Mouse (Mus musculus) forebrain, postnatal 0 days (tissue): ENCODE measurements around the gene Fhad1. TPM values are rescaled to one million over a fixed set of nuclear protein-coding genes. Genes with fewer than 3 reads are reported as not detected.

Experiments used
- ATAC-seq: fragments of 200-750 bp; cut with Nextera tagmentation; 2 replicates; pipeline ENCODE4 v1.8.0; 2017; ENCODE audit warnings: mild to moderate bottlenecking, moderate library complexity
- DNase-seq: peaks from one replicate; pipeline ENCODE4 v3.0.0-alpha.2; 2015
- H3K27ac ChIP-seq: fragments of 300-500 bp; sonication (generic); 2 replicates; pipeline ENCODE4 v1.5.1; 2014; ENCODE audit warnings: low read depth, mild to moderate bottlenecking, antibody characterized with exemption, low read length, moderate library complexity, mixed read lengths
- H3K27me3 ChIP-seq: fragments of 300-500 bp; sonication (generic); 2 replicates; pipeline ENCODE4 v1.6.1; 2014; ENCODE audit warnings: mild to moderate bottlenecking, low read length, mixed read lengths; ENCODE audit not compliant: insufficient read depth
- H3K36me3 ChIP-seq: fragments of 300-500 bp; sonication (generic); 2 replicates; pipeline ENCODE4 v1.6.1; 2014; ENCODE audit warnings: mild to moderate bottlenecking, moderate library complexity; ENCODE audit not compliant: insufficient read depth
- H3K4me1 ChIP-seq: fragments of 300-500 bp; sonication (generic); 2 replicates; pipeline ENCODE4 v1.6.1; 2014; ENCODE audit warnings: antibody characterized with exemption; ENCODE audit not compliant: insufficient read depth
- H3K4me2 ChIP-seq: fragments of 300-500 bp; sonication (generic); 2 replicates; pipeline ENCODE4 v1.6.1; 2014; ENCODE audit warnings: low read depth, mild to moderate bottlenecking, moderate library complexity
- H3K4me3 ChIP-seq: fragments of 300-500 bp; sonication (generic); 2 replicates; pipeline ENCODE4 v1.5.1; 2014; ENCODE audit warnings: low read depth, low read length, mixed read lengths
- H3K9ac ChIP-seq: fragments of 300-500 bp; sonication (generic); 2 replicates; pipeline ENCODE4 v1.6.1; 2014; ENCODE audit warnings: mild to moderate bottlenecking
- H3K9me3 ChIP-seq: fragments of 300-500 bp; sonication (generic); 2 replicates; pipeline ENCODE4 v1.6.1; 2016; ENCODE audit warnings: low read length
- CTCF ChIP-seq: sonication (generic); IDR thresholded peaks from 2 replicates; pipeline ENCODE4 v1.5.1; 2016; ENCODE audit warnings: antibody characterized with exemption, control low read depth, low read depth
- WGBS: fragments of 180-500 bp; shearing (Covaris S2); extraction: QIAGEN DNeasy Blood & Tissue Kit; methylation state at CpG from one replicate; pipeline ENCODE4 v1.1.7; 2014; 5-methylcytosine and 5-hydroxymethylcytosine counted together
- polyA plus RNA-seq: library from polyadenylated mRNA; unstranded; fragments of >200 nt; fragmentation: Nextera tagmentation; extraction: Ambion mirVana; gene quantifications from 2 replicates; pipeline ENCODE4 v1.2.1, GENCODE M21; 2015
- total RNA-seq: library from RNA; depleted of rRNA; stranded (reverse); fragments of >200 nt; gene quantifications from 2 replicates; pipeline ENCODE4 v1.2.3, GENCODE M21; 2014

Gene Fhad1
- total and polyA plus RNA-seq, 2 experiments from 2014 or later, result 3.9 to 4.6 TPM

GRCm38 (mm10) chr4:141882858-141883257 is 132.0 kb downstream of the Fhad1 start:
- Histone ChIP-seq H3K4me2 (no peak overlapping the region), H3K36me3 (no peaks in the 10 kb centered on the region), H3K27me3 (no peaks in the 10 kb centered on the region), H3K9me3 (no peaks in the 10 kb centered on the region), H3K4me1 (no peaks in the 10 kb centered on the region), H3K9ac (no peak overlapping the region), H3K27ac (no peak overlapping the region), H3K4me3 (no peak overlapping the region)
- 88% methylated on average over 7 of the region's 7 CpGs for WGBS
- DNase-seq (no peak), ATAC-seq (no peak)
- TF ChIP-seq CTCF, result no peak

- Histone ChIP-seq H3K27me3 (no peaks in the 10 kb centered on the region), H3K27ac (no peak overlapping the region), H3K4me1 (no peaks in the 10 kb centered on the region), H3K4me2 (no peak overlapping the region), H3K36me3 (no peaks in the 10 kb centered on the region), H3K9ac (no peak overlapping the region), H3K4me3 (no peak overlapping the region), H3K9me3 (no peaks in the 10 kb centered on the region)
- no peak for TF ChIP-seq CTCF
- no peak for DNase-seq
- 75% methylated on average over 5 of the region's 5 CpGs for WGBS
- ATAC-seq, result no peak
These were observed 132.9 kb downstream of the Fhad1 start for GRCm38 (mm10) chr4:141881950-141882349.

GRCm38 (mm10) chr4:141881289-141881914 is 133.5 kb downstream of the Fhad1 start:
- H3K4me1 ChIP-seq, result no peaks in the 10 kb centered on the region
- DNase-seq, result no peak

GRCm38 (mm10) chr4:141879875-141880274 is 135.0 kb downstream of the Fhad1 start:
- H3K4me3 ChIP-seq, result no peak overlapping the region
- WGBS, result 79% methylated on average over 9 of the region's 9 CpGs
- ATAC-seq, result no peak

More at GRCm38 (mm10) chr4:141881289-141881914, 133.5 kb downstream of the Fhad1 start:
- H3K9me3 ChIP-seq, result no peaks in the 10 kb centered on the region
- WGBS, result 74% methylated on average over 10 of the region's 10 CpGs
- no peak overlapping the region for H3K4me3 ChIP-seq
- no peak for ATAC-seq
- no peak overlapping the region for H3K27ac ChIP-seq
- TF ChIP-seq CTCF, result no peak
- H3K27me3 ChIP-seq, result no peaks in the 10 kb centered on the region
- no peak overlapping the region for H3K4me2 ChIP-seq
- no peak overlapping the region for H3K9ac ChIP-seq
- no peaks in the 10 kb centered on the region for H3K36me3 ChIP-seq

GRCm38 (mm10) chr4:141879074-141879473 is 135.8 kb downstream of the Fhad1 start:
- H3K27ac ChIP-seq, result no peak overlapping the region
- peaks cover 8% of the 10 kb centered on the region for H3K4me1 ChIP-seq
- no peak for ATAC-seq
- H3K9ac ChIP-seq, result no peak overlapping the region
- H3K9me3 ChIP-seq, result no peaks in the 10 kb centered on the region
- H3K27me3 ChIP-seq, result no peaks in the 10 kb centered on the region
- H3K4me3 ChIP-seq, result no peak overlapping the region
- H3K36me3 ChIP-seq, result no peaks in the 10 kb centered on the region
- H3K4me2 ChIP-seq, result no peak overlapping the region
- 76% methylated on average over 4 of the region's 4 CpGs for WGBS
- no peak for TF ChIP-seq CTCF
- no peak for DNase-seq

More at GRCm38 (mm10) chr4:141879875-141880274, 135.0 kb downstream of the Fhad1 start:
- Histone ChIP-seq H3K27ac (no peak overlapping the region), H3K9ac (no peak overlapping the region), H3K9me3 (no peaks in the 10 kb centered on the region), H3K27me3 (no peaks in the 10 kb centered on the region), H3K4me1 (peaks cover 6% of the 10 kb centered on the region), H3K36me3 (no peaks in the 10 kb centered on the region), H3K4me2 (no peak overlapping the region)
- TF ChIP-seq CTCF, result no peak
- DNase-seq, result no peak

GRCm38 (mm10) chr4:141878621-141879020 is 136.3 kb downstream of the Fhad1 start:
- H3K27me3 ChIP-seq, result no peaks in the 10 kb centered on the region
- H3K9ac ChIP-seq, result no peak overlapping the region
- no peak overlapping the region for H3K27ac ChIP-seq
- H3K36me3 ChIP-seq, result no peaks in the 10 kb centered on the region
- peaks cover 9% of the 10 kb centered on the region for H3K4me1 ChIP-seq
- ATAC-seq (no peak), DNase-seq (no peak)
- H3K4me2 ChIP-seq, result no peak overlapping the region
- no peaks in the 10 kb centered on the region for H3K9me3 ChIP-seq
- 80% methylated on average over 7 of the region's 7 CpGs for whole genome bisulfite sequencing
- no peak overlapping the region for H3K4me3 ChIP-seq
- no peak for TF ChIP-seq CTCF

GRCm38 (mm10) chr4:141875481-141876108 is 139.3 kb downstream of the Fhad1 start:
- DNase-seq (no peak), ATAC-seq (peak; percentile 6)
- no peaks in the 10 kb centered on the region for H3K9me3 ChIP-seq
- peaks cover 22% of the 10 kb centered on the region for H3K4me1 ChIP-seq
- peak overlapping the region; percentile 76 for H3K4me3 ChIP-seq
- peak overlapping the region; percentile 91 for H3K4me2 ChIP-seq
- TF ChIP-seq CTCF, result peak; percentile 34
- H3K27me3 ChIP-seq, result no peaks in the 10 kb centered on the region
- H3K9ac ChIP-seq, result peak overlapping the region; percentile 79; the same call in 1 of the 2 replicates
- 14% methylated on average over 8 of the region's 8 CpGs for WGBS
- H3K27ac ChIP-seq, result peak overlapping the region; percentile 64
- H3K36me3 ChIP-seq, result no peaks in the 10 kb centered on the region
